Mouse (Mus musculus): ENCODE data around the gene Slc44a4.

Slc44a4 gene

GRCm38 (mm10) chr17:34924258-34924657 lies 10.0 kb downstream of the Slc44a4 start:
- TF ChIP-seq GATA4 (IDR thresholded peaks at IDR 0.05; ENCODE audit: insufficient replicate concordance, low read length) = no peak

- no peak for TF ChIP-seq GATA4 (IDR thresholded peaks at IDR 0.05; ENCODE audit: insufficient replicate concordance, low read length)
Measured at GRCm38 (mm10) chr17:34927306-34928019, 13.2 kb downstream of the Slc44a4 start.

- TF ChIP-seq GATA4 (IDR thresholded peaks at IDR 0.05; ENCODE audit: insufficient replicate concordance, low read length) = no peak
Measured at GRCm38 (mm10) chr17:34928841-34929240, 14.6 kb downstream of the Slc44a4 start.

- TF ChIP-seq GATA4 (IDR thresholded peaks at IDR 0.05; ENCODE audit: insufficient replicate concordance, low read length) = peak; percentile 30; the same call in 1 of the 2 replicates
Measured at GRCm38 (mm10) chr17:34931061-34931734, 16.9 kb downstream of the Slc44a4 start, which contains the start of gene Neu1. TSS of gene Neu1 (plus strand) at chr17:34931253.

- no peak for TF ChIP-seq GATA4 (IDR thresholded peaks at IDR 0.05; ENCODE audit: insufficient replicate concordance, low read length)
Measured at GRCm38 (mm10) chr17:34931735-34932098, 17.5 kb downstream of the Slc44a4 start.

GRCm38 (mm10) chr17:34932287-34932686 lies 18.0 kb downstream of the Slc44a4 start:
- no peak for TF ChIP-seq GATA4 (IDR thresholded peaks at IDR 0.05; ENCODE audit: insufficient replicate concordance, low read length)

GRCm38 (mm10) chr17:34934031-34934430 lies 19.8 kb downstream of the Slc44a4 start:
- TF ChIP-seq GATA4 (IDR thresholded peaks at IDR 0.05; ENCODE audit: insufficient replicate concordance, low read length) = no peak

- TF ChIP-seq GATA4 (IDR thresholded peaks at IDR 0.05; ENCODE audit: insufficient replicate concordance, low read length) = no peak
Measured at GRCm38 (mm10) chr17:34934830-34935229, 20.6 kb downstream of the Slc44a4 start.

- no peak for TF ChIP-seq GATA4 (IDR thresholded peaks at IDR 0.05; ENCODE audit: insufficient replicate concordance, low read length)
Measured at GRCm38 (mm10) chr17:34937960-34938505, 23.8 kb downstream of the Slc44a4 start.

GRCm38 (mm10) chr17:34941344-34942041 lies 27.2 kb downstream of the Slc44a4 start:
- no peak; the same call in 1 of the 2 replicates for TF ChIP-seq GATA4 (IDR thresholded peaks at IDR 0.05; ENCODE audit: insufficient replicate concordance, low read length)

GRCm38 (mm10) chr17:34943128-34943815 lies 29.0 kb downstream of the Slc44a4 start:
- TF ChIP-seq GATA4 (IDR thresholded peaks at IDR 0.05; ENCODE audit: insufficient replicate concordance, low read length) = no peak

- no peak for TF ChIP-seq GATA4 (IDR thresholded peaks at IDR 0.05; ENCODE audit: insufficient replicate concordance, low read length)
Measured at GRCm38 (mm10) chr17:34944362-34944761, 30.1 kb downstream of the Slc44a4 start.

GRCm38 (mm10) chr17:34946486-34947140 lies 32.3 kb downstream of the Slc44a4 start:
- no peak for TF ChIP-seq GATA4 (IDR thresholded peaks at IDR 0.05; ENCODE audit: insufficient replicate concordance, low read length)

GRCm38 (mm10) chr17:34947606-34948005 lies 33.3 kb downstream of the Slc44a4 start:
- TF ChIP-seq GATA4 (IDR thresholded peaks at IDR 0.05; ENCODE audit: insufficient replicate concordance, low read length) = no peak
